Mouse (Mus musculus) Patski (cell line): ENCODE results near the gene Mns1. TPM values are rescaled to one million over a fixed set of nuclear protein-coding genes. Genes with fewer than 3 reads are reported as not detected.

Experiments used
- ATAC-seq: fragments of 100-300 bp; one replicate; pipeline ENCODE4 v1.8.0; 2021
- CTCF ChIA-PET: fragments of 350-600 bp; sonication (Branson Sonifier 250); formaldehyde crosslinking; loops from one replicate; lab custom pipeline; 2022; ENCODE audit warnings: inconsistent platforms; lab: Charles Lee
- POLR2A ChIA-PET: fragments of 350-600 bp; sonication (Branson Sonifier 250); formaldehyde crosslinking; loops from one replicate; lab custom pipeline; 2022; ENCODE audit warnings: antibody characterized with exemption, inconsistent platforms; lab: Charles Lee
- DNase-seq: peaks from one replicate; pipeline ENCODE4 v3.0.0-alpha.2; 2011; ENCODE audit warnings: low read depth, low spot score
- H3K27me3 ChIP-seq: fragments of 371-371 bp; one replicate; pipeline ENCODE4 v1.5.1; 2021
- CTCF ChIP-seq: fragments of 100-300 bp; IDR thresholded peaks from one replicate; pipeline ENCODE4 v1.5.1; 2021
- in situ Hi-C: fragments of 300-500 bp; cut with MboI; formaldehyde crosslinking; loops from 3 replicates; pipeline ENCODE4 v1.11.1; 2018; ENCODE audit warnings: low pct_unique_long_range_greater_than_20kb, mixed read lengths
- polyA plus RNA-seq: library from polyadenylated mRNA; unstranded; gene quantifications from one replicate; pipeline ENCODE4 v1.2.3, GENCODE M21; 2021

Gene Mns1
- polyA plus RNA-seq, 1 experiment from 2014 or later = 5.5 TPM

DNA sequence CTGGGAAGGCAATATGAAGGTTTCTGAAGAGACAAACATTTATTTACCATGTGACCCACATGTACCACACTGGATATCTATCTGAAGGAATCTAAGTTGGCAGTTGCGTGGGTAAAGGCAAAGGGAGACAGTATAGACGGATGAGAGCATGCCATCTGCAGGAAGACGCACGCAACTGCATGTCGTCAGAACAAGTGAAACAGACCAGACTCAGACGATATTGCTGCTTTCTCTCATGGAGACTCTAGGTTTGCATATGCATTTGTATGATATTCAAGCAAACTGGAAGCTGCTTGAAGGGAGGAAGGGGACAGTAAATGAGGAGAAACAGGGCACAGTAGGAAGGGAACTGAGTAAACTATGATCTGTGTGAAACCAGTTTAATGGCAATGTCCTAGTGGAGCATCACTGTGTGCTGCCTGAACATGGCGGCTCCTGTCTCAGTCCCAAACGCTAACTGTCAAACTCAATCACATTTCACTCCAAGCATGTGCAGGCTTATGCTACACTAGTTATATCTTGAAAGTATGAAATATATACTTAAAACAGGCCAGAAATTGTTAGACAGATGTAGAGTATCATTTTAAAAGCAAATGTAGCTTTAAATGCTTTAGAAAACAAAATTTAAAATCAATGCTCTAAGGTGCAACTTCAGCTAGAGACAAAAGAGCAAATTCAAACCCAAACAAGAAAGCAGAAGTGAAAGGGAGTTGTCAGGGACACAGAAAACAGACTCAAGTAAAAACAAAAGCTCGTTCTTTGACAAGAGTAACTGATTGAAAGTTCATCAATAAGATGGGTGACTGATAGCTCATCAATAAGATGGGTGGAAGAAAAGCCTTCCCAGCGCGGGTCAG, 30.0 kb downstream of the Mns1 start:
- CTCF ChIA-PET = interaction anchor here (1.2 to 2.5 kb wide), 5 partner anchors 9 to 49 kb away, joined by 3 to 5 read pairs (median 4); no protein-coding TSS in a partner anchor
- in situ Hi-C loops = loop anchor here (10.0 kb wide), 1 partner anchor 207 kb away; no protein-coding TSS in a partner anchor
- DNase-seq (no peak), ATAC-seq (no peak)
- no peaks in the 10 kb centered on the region for H3K27me3 ChIP-seq
- peak; percentile 50 for TF ChIP-seq CTCF
- POLR2A ChIA-PET = no interaction called here

DNA sequence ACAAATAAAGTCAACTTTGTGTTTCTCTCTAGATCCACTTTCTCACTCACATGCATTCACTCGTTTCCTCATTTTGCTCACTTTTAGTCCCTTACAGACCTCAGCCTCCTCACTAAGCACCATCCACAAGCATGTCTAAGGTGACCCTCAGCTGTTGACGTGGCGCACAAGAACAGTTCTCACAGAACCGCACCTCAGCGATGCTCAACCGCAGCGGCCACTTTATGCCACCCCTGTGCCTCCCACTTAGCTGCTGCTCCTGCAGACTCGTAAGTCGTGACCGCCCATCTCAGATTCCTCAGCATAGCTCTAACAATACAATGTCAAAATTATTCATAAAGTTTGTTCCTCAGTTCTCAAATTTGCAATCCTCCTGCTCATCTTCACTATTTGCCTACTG, 30.8 kb downstream of the Mns1 start:
- in situ Hi-C loops = loop anchor here (10.0 kb wide), 1 partner anchor 206 kb away; no protein-coding TSS in a partner anchor
- TF ChIP-seq CTCF = no peak
- ATAC-seq = no peak
- CTCF ChIA-PET = interaction anchor here (1.1 to 2.5 kb wide), 4 partner anchors 12 to 48 kb away, joined by 3 to 5 read pairs (median 4); no protein-coding TSS in a partner anchor
- POLR2A ChIA-PET = no interaction called here
- no peak for DNase-seq
- H3K27me3 ChIP-seq = no peaks in the 10 kb centered on the region

DNA sequence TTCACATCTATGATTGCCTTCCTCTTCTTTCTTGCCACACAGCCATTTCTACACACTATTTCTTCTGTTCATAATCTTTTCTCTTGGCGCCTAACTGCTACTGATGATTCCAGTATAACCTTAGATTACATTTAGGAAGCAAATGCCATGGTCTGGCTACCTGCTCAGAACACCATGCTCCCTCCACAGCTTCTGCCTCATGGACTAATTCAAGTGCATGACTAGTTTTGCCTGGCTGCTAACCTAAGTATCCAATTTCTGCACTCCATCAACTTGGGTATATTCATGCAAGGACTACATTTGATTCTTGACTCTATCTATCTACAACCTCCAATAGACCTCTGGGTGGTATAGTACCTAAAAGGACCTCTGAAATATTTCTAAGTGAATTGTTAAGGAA, 32.0 kb downstream of the Mns1 start:
- no peak for TF ChIP-seq CTCF
- POLR2A ChIA-PET = no interaction called here
- ATAC-seq = no peak
- no peak for DNase-seq
- H3K27me3 ChIP-seq = no peaks in the 10 kb centered on the region
- CTCF ChIA-PET = no interaction called here
- in situ Hi-C loops = loop anchor here (10.0 kb wide), 1 partner anchor 205 kb away; no protein-coding TSS in a partner anchor

DNA sequence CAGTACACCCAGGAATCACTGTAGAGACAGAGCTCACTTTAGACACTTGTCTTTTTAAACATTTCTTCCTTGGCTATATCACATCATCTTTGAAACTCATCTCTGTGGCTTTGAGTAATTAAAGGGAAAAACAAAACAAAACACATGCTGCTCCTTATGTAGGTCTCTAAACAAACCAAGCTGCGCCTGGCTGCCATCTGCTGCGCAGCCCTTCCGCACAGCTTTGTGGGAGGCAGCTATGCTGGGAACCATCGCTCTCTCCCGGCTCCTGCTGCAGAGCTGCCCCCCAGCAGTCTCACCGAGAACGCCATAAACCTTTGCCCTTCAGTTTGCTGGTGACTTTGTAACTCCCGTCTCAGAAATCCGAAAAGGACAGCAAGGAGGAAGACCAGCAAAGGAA, 37.7 kb downstream of the Mns1 start:
- H3K27me3 ChIP-seq = no peaks in the 10 kb centered on the region
- DNase-seq (no peak), ATAC-seq (no peak)
- TF ChIP-seq CTCF = no peak
- ChIA-PET CTCF (no interaction called here), POLR2A (no interaction called here)
- in situ Hi-C loops = no loop called here

DNA sequence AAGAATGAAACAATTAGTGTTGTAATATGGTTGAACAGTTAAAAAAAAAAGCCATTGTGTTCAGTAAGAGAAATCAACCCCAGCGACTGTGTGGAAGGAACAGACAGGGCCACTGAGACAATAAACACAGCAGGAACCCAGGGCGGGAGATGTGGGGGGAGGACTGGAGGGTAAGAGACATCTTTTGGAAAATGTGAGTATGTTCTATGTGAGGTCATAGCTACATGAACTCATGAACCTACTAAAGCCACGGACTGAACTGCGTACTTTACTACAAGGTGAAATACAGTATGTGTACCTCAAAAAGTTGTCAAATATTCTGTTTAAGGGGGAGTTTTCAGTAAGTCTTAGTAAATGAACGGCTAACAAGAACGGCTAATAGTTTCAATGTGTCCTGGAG, 39.5 kb downstream of the Mns1 start:
- no peak for DNase-seq
- no peaks in the 10 kb centered on the region for H3K27me3 ChIP-seq
- ATAC-seq = no peak
- ChIA-PET CTCF (interaction anchor here (2.1 kb wide), 1 partner anchor 14 kb away, joined by 6 read pairs; the partner anchor contains the start of gene Tex9), POLR2A (no interaction called here)
- in situ Hi-C loops = no loop called here
- TF ChIP-seq CTCF = no peak

DNA sequence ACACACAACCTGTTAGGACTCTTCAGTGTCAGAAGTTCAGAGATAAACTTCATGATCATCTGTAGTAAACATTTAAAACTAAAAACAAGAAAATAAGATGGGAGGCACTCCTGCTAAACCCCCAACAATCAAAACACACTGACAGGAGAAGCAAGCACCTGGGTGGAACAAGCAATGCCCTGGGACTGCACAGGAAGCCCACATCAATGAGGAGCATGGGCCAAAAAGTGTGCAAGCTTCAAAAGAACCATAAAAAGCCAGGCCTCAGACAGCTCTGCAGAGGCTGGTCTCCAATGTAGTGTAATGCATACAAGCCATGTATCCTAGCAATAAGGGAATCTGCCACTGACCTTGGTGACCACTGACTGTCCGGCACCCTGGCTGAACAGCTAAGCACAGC, 41.5 kb downstream of the Mns1 start:
- ATAC-seq (no peak), DNase-seq (no peak)
- in situ Hi-C loops = no loop called here
- no peaks in the 10 kb centered on the region for H3K27me3 ChIP-seq
- CTCF ChIA-PET = interaction anchor here (1.3 to 2.1 kb wide), 3 partner anchors 12 to 52 kb away, joined by 3 to 6 read pairs (median 3); partner anchors contain the start of gene Tex9
- no peak for TF ChIP-seq CTCF
- POLR2A ChIA-PET = interaction anchor here (1.1 kb wide), 1 partner anchor 12 kb away, joined by 5 read pairs; no protein-coding TSS in a partner anchor

DNA sequence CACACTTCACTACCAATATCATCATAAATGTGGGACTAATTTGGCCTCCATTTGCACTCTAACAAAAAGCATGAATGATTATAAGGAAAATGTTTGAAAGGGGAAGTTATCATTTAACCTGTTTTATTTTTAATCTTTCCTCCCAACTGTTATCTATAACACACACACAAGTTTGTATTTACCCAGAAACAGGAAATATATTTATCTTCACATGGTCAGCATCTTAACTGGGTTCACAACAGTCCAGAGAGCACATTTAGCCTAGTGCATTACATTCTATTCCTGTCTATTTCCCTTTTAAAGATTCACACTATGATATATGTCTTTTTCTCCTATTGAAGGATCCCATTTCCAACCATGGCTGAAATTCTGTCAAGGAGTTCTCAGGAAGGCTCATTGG, 50.7 kb downstream of the Mns1 start:
- ChIA-PET POLR2A (no interaction called here), CTCF (no interaction called here)
- DNase-seq (no peak), ATAC-seq (no peak)
- no peaks in the 10 kb centered on the region for H3K27me3 ChIP-seq
- no peak for TF ChIP-seq CTCF
- in situ Hi-C loops = no loop called here

DNA sequence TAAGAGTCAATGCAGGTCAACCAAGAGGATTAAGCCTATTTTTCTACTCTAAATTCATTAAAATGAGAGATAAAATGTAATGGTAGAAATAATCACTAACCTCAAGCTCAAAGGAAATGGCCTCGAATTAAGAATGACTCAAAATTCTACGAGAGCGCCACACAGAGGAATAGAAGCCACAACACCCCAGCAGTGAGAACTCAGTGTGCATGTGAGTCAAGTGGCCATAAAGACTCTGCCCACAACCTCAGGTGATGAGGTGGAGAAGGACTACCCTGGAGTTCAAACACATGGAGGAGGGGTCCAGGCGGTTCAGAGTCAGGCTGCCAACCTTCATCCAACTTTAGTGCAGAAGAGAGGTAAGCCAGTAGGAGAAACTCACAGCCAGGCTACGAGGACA, 51.3 kb downstream of the Mns1 start:
- no peak for TF ChIP-seq CTCF
- ATAC-seq (no peak), DNase-seq (no peak)
- H3K27me3 ChIP-seq = no peaks in the 10 kb centered on the region
- POLR2A ChIA-PET = no interaction called here
- CTCF ChIA-PET = no interaction called here
- in situ Hi-C loops = no loop called here

DNA sequence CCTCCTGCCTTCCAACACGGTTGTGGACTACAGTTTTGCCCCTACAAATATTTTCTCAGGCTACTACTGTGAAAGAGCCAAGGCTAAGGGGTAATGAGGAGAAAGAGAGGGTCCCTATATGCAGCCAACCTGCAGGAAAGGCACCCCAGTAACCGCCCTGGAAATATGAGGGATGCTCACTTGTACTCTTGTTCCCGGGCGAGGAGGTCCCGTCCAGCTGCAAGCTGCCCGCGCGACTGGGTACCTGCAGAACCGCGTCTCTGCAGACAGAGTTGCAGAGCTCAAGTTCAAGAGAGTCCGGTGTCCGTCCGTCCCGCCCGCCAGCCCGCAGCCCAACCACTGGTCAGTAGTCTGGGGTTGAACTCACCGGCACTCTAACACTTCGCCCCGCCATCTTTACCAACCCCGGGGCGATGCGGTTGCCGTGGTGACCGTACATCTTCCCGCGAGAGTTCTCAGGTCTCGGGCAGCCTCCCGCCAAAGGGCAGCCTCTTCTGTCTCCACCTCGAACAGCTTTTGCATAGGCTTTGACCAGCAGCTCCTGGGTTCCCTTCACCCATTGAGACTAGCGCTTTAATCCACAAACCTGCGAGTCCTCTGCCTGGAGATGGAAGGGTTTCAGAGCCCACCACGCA, 53.9 kb downstream of the Mns1 start:
- POLR2A ChIA-PET = interaction anchor here (1.2 to 1.4 kb wide), 2 partner anchors 23 to 65 kb away, joined by 3 to 4 read pairs; no protein-coding TSS in a partner anchor

DNA sequence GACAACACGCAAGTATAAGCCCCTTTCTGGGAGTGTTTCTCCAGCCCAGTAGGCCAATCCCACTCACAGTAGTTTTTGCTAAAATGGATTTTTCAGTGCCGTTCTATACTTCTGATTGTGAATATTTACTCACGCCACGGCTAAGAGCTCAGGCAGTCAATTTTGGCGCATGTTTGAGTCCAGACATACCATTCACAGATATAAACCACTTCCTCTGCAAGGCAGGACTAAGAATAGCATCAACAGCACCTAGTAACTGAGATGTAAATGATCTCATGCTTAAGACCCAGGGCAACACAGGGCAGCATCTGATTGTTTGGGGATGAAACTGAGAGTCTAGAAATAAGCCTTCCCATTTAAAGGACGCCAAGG, 54.4 kb downstream of the Mns1 start, which contains the start of gene Tex9:
TSS of gene Tex9 (minus strand) at position 19 of the 372 bp plus-strand sequence.
- ChIA-PET CTCF (interaction anchor here (1.4 to 2.2 kb wide), 2 partner anchors 9 to 14 kb away, joined by 4 to 6 read pairs; no protein-coding TSS in a partner anchor), POLR2A (interaction anchor here (0.6 to 1.4 kb wide), 2 partner anchors 22 to 137 kb away, joined by 3 to 4 read pairs; no protein-coding TSS in a partner anchor)
- ATAC-seq (peak; percentile 20), DNase-seq (no peak)
- TF ChIP-seq CTCF = no peak
- peaks cover 10% of the 10 kb centered on the region for H3K27me3 ChIP-seq
- in situ Hi-C loops = no loop called here

More for the DNA sequence above, 53.9 kb downstream of the Mns1 start:
- H3K27me3 ChIP-seq = peaks cover 6% of the 10 kb centered on the region
- ATAC-seq (peak; percentile 91), DNase-seq (peak; percentile 46)
- CTCF ChIA-PET = interaction anchor here (0.6 to 2.2 kb wide), 3 partner anchors 10 to 144 kb away, joined by 3 to 6 read pairs (median 4); no protein-coding TSS in a partner anchor
- in situ Hi-C loops = no loop called here
- TF ChIP-seq CTCF = no peak
